Mouse (Mus musculus): ENCODE results near the gene Camsap3.

Camsap3 gene

GRCm38 (mm10) chr8:3656725-3657381 lies 69.8 kb downstream of the Camsap3 start:
- DNase-seq (ENCODE audit: low spot score): no peak

Data from yolk sac, embryonic 10.5 days (tissue).